Mouse (Mus musculus) embryonic facial prominence, embryonic 15.5 days (tissue): ENCODE results near the gene Pak7. TPM values are rescaled to one million over a fixed set of nuclear protein-coding genes. Genes with fewer than 3 reads are reported as not detected.
"Not testable (repeated sequence)": the region's sequence is repeated elsewhere in the genome, so short reads cannot be mapped to it uniquely, and the experiment has no call there.

Experiments used
- ATAC-seq: fragments of 200-750 bp; cut with Nextera tagmentation; 2 replicates; pipeline ENCODE4 v1.8.0; 2017; ENCODE audit warnings: low read depth, moderate TSS enrichment; ENCODE audit not compliant: insufficient number of reproducible peaks, low FRiP score, low TSS enrichment
- H3K27ac ChIP-seq: fragments of 300-500 bp; sonication (generic); replicated peaks from 2 replicates; pipeline ENCODE4 v1.5.1; 2015; ENCODE audit warnings: mild to moderate bottlenecking, inconsistent platforms
- H3K27me3 ChIP-seq: fragments of 300-500 bp; sonication (generic); 2 replicates; pipeline ENCODE4 v1.6.1; 2015; ENCODE audit warnings: inconsistent platforms
- H3K36me3 ChIP-seq: fragments of 300-500 bp; sonication (generic); 2 replicates; pipeline ENCODE4 v1.6.1; 2015; ENCODE audit warnings: mild to moderate bottlenecking, inconsistent platforms
- H3K4me1 ChIP-seq: fragments of 300-500 bp; sonication (generic); 2 replicates; pipeline ENCODE4 v1.6.1; 2015; ENCODE audit warnings: inconsistent platforms
- H3K4me2 ChIP-seq: fragments of 300-500 bp; sonication (generic); replicated peaks from 2 replicates; pipeline ENCODE4 v1.6.1; 2015; ENCODE audit warnings: mild to moderate bottlenecking, inconsistent platforms
- H3K4me3 ChIP-seq: fragments of 300-500 bp; sonication (generic); replicated peaks from 2 replicates; pipeline ENCODE4 v1.5.1; 2015; ENCODE audit warnings: mild to moderate bottlenecking, inconsistent platforms
- H3K9ac ChIP-seq: fragments of 300-500 bp; sonication (generic); 2 replicates; pipeline ENCODE4 v1.6.1; 2015; ENCODE audit warnings: inconsistent platforms
- H3K9me3 ChIP-seq: fragments of 300-500 bp; sonication (generic); replicated peaks from 2 replicates; pipeline ENCODE4 v1.6.1; 2016; ENCODE audit warnings: inconsistent platforms
- WGBS: fragments of 180-500 bp; shearing (Covaris S2); methylation state at CpG from one replicate; pipeline ENCODE4 v1.1.7; 2015; 5-methylcytosine and 5-hydroxymethylcytosine counted together
- polyA plus RNA-seq: library from polyadenylated mRNA; unstranded; fragments of >200 nt; fragmentation: Nextera tagmentation; extraction: Ambion mirVana; gene quantifications from 2 replicates; pipeline ENCODE4 v1.2.1, GENCODE M21; 2015

The Pak7 gene
- polyA plus RNA-seq, 1 experiment from 2014 or later = 1.1 TPM

- H3K9ac ChIP-seq = no peak overlapping the region
- H3K4me3 ChIP-seq = no peak overlapping the region
- no peak overlapping the region for H3K4me2 ChIP-seq
- no peak for ATAC-seq
- no peaks in the 10 kb centered on the region for H3K4me1 ChIP-seq
- H3K9me3 ChIP-seq = no peaks in the 10 kb centered on the region
- no peaks in the 10 kb centered on the region for H3K27me3 ChIP-seq
- no peaks in the 10 kb centered on the region for H3K36me3 ChIP-seq
- H3K27ac ChIP-seq = no peak overlapping the region
- WGBS = 79% methylated on average over 1 of the region's 1 CpGs
Measured at GRCm38 (mm10) chr2:136329974-136330373, 57.8 kb downstream of the Pak7 start.

- no peaks in the 10 kb centered on the region for H3K4me1 ChIP-seq
- no peaks in the 10 kb centered on the region for H3K36me3 ChIP-seq
- ATAC-seq = no peak
- no peaks in the 10 kb centered on the region for H3K9me3 ChIP-seq
- 82% methylated on average over 4 of the region's 4 CpGs for WGBS
- no peak overlapping the region for H3K4me3 ChIP-seq
- H3K27me3 ChIP-seq = no peaks in the 10 kb centered on the region
- H3K9ac ChIP-seq = no peak overlapping the region
- no peak overlapping the region for H3K4me2 ChIP-seq
- no peak overlapping the region for H3K27ac ChIP-seq
Measured at GRCm38 (mm10) chr2:136325646-136326045, 62.1 kb downstream of the Pak7 start.

- 37% methylated on average over 3 of the region's 3 CpGs for WGBS
- no peak overlapping the region for H3K27ac ChIP-seq
- no peaks in the 10 kb centered on the region for H3K27me3 ChIP-seq
- H3K4me2 ChIP-seq = no peak overlapping the region
- no peak overlapping the region for H3K9ac ChIP-seq
- no peaks in the 10 kb centered on the region for H3K4me1 ChIP-seq
- H3K9me3 ChIP-seq = no peaks in the 10 kb centered on the region
- no peak for ATAC-seq
- no peak overlapping the region for H3K4me3 ChIP-seq
- H3K36me3 ChIP-seq = no peaks in the 10 kb centered on the region
Measured at GRCm38 (mm10) chr2:136309313-136309712, 78.5 kb downstream of the Pak7 start.

GRCm38 (mm10) chr2:136308743-136309142 lies 79.0 kb downstream of the Pak7 start:
- Histone ChIP-seq H3K4me2 (no peak overlapping the region), H3K4me1 (no peaks in the 10 kb centered on the region), H3K27ac (no peak overlapping the region), H3K27me3 (no peaks in the 10 kb centered on the region), H3K9ac (no peak overlapping the region), H3K36me3 (no peaks in the 10 kb centered on the region), H3K9me3 (no peaks in the 10 kb centered on the region), H3K4me3 (no peak overlapping the region)
- 81% methylated on average over 4 of the region's 4 CpGs for WGBS
- ATAC-seq = no peak

GRCm38 (mm10) chr2:136302201-136302600 lies 85.6 kb downstream of the Pak7 start:
- 87% methylated on average over 2 of the region's 2 CpGs for WGBS
- H3K36me3 ChIP-seq = no peaks in the 10 kb centered on the region

GRCm38 (mm10) chr2:136301406-136301805 lies 86.4 kb downstream of the Pak7 start:
- Histone ChIP-seq H3K4me2 (no peak overlapping the region), H3K9ac (no peak overlapping the region), H3K4me3 (no peak overlapping the region), H3K9me3 (no peaks in the 10 kb centered on the region), H3K27ac (no peak overlapping the region), H3K27me3 (no peaks in the 10 kb centered on the region), H3K4me1 (no peaks in the 10 kb centered on the region), H3K36me3 (no peaks in the 10 kb centered on the region)
- ATAC-seq = no peak

More at GRCm38 (mm10) chr2:136302201-136302600, 85.6 kb downstream of the Pak7 start:
- no peak overlapping the region for H3K9ac ChIP-seq
- H3K27ac ChIP-seq = no peak overlapping the region
- no peak for ATAC-seq
- H3K4me1 ChIP-seq = no peaks in the 10 kb centered on the region
- H3K4me2 ChIP-seq = no peak overlapping the region
- H3K9me3 ChIP-seq = no peaks in the 10 kb centered on the region
- no peaks in the 10 kb centered on the region for H3K27me3 ChIP-seq
- no peak overlapping the region for H3K4me3 ChIP-seq

GRCm38 (mm10) chr2:136297371-136297770 lies 90.4 kb downstream of the Pak7 start:
- Histone ChIP-seq H3K9me3 (no peaks in the 10 kb centered on the region), H3K9ac (no peak overlapping the region), H3K27ac (no peak overlapping the region), H3K4me2 (no peak overlapping the region), H3K4me1 (no peaks in the 10 kb centered on the region), H3K36me3 (no peaks in the 10 kb centered on the region), H3K27me3 (no peaks in the 10 kb centered on the region), H3K4me3 (no peak overlapping the region)
- WGBS = 41% methylated on average over 1 of the region's 1 CpGs
- ATAC-seq = no peak

GRCm38 (mm10) chr2:136282043-136282442 lies 105.7 kb downstream of the Pak7 start:
- H3K36me3 ChIP-seq = no peaks in the 10 kb centered on the region
- H3K27me3 ChIP-seq = no peaks in the 10 kb centered on the region
- H3K27ac ChIP-seq = no peak overlapping the region
- no peak overlapping the region for H3K4me2 ChIP-seq
- H3K9ac ChIP-seq = no peak overlapping the region
- 73% methylated on average over 1 of the region's 1 CpGs for WGBS
- no peaks in the 10 kb centered on the region for H3K9me3 ChIP-seq
- H3K4me3 ChIP-seq = no peak overlapping the region
- no peak for ATAC-seq
- H3K4me1 ChIP-seq = no peaks in the 10 kb centered on the region

GRCm38 (mm10) chr2:136241960-136242359 lies 145.8 kb downstream of the Pak7 start:
- not testable (repeated sequence) for H3K4me2 ChIP-seq, H3K9me3 ChIP-seq, H3K9ac ChIP-seq, H3K27me3 ChIP-seq, H3K4me1 ChIP-seq, H3K36me3 ChIP-seq, ATAC-seq, H3K27ac ChIP-seq, H3K4me3 ChIP-seq
- 83% methylated on average over 4 of the region's 4 CpGs for WGBS

- WGBS = 92% methylated on average over 8 of the region's 8 CpGs
- Histone ChIP-seq H3K9me3 (no peaks in the 10 kb centered on the region), H3K4me1 (no peaks in the 10 kb centered on the region), H3K27me3 (no peaks in the 10 kb centered on the region), H3K36me3 (no peaks in the 10 kb centered on the region), H3K4me3 (no peak overlapping the region), H3K9ac (no peak overlapping the region), H3K4me2 (no peak overlapping the region), H3K27ac (no peak overlapping the region)
- ATAC-seq = no peak
Measured at GRCm38 (mm10) chr2:136231228-136231627, 156.5 kb downstream of the Pak7 start.

GRCm38 (mm10) chr2:136204034-136204433 lies 183.7 kb downstream of the Pak7 start:
- Histone ChIP-seq H3K27ac (no peak overlapping the region), H3K27me3 (no peaks in the 10 kb centered on the region), H3K9me3 (no peaks in the 10 kb centered on the region), H3K36me3 (no peaks in the 10 kb centered on the region), H3K4me3 (no peak overlapping the region), H3K9ac (no peak overlapping the region), H3K4me1 (no peaks in the 10 kb centered on the region), H3K4me2 (no peak overlapping the region)
- no peak for ATAC-seq
- WGBS = 85% methylated on average over 4 of the region's 4 CpGs

GRCm38 (mm10) chr2:136175030-136175429 lies 212.7 kb downstream of the Pak7 start:
- H3K4me1 ChIP-seq = no peaks in the 10 kb centered on the region
- H3K4me2 ChIP-seq = no peak overlapping the region
- H3K36me3 ChIP-seq = no peaks in the 10 kb centered on the region
- no peaks in the 10 kb centered on the region for H3K9me3 ChIP-seq
- H3K27ac ChIP-seq = no peak overlapping the region
- no peak overlapping the region for H3K4me3 ChIP-seq
- 81% methylated on average over 3 of the region's 3 CpGs for WGBS
- H3K9ac ChIP-seq = no peak overlapping the region
- ATAC-seq = no peak
- no peaks in the 10 kb centered on the region for H3K27me3 ChIP-seq
